Mouse (Mus musculus) cortical plate, adult 2 months (tissue): ENCODE measurements around the gene Flcn.

ENCODE experiments used
- CTCF ChIP-seq: fragments of 200-500 bp; IDR thresholded peaks from 2 replicates; pipeline ENCODE4 v1.5.1; 2011; ENCODE audit warnings: mild to moderate bottlenecking, control low read depth, low read length; ENCODE audit not compliant: insufficient read depth; ENCODE audit errors: extremely low read depth
- POLR2A ChIP-seq: fragments of 200-500 bp; IDR thresholded peaks from 2 replicates; pipeline ENCODE4 v1.6.1; 2011; ENCODE audit warnings: mild to moderate bottlenecking, low read length, control low read depth; ENCODE audit not compliant: insufficient read depth; ENCODE audit errors: extremely low read depth

DNA sequence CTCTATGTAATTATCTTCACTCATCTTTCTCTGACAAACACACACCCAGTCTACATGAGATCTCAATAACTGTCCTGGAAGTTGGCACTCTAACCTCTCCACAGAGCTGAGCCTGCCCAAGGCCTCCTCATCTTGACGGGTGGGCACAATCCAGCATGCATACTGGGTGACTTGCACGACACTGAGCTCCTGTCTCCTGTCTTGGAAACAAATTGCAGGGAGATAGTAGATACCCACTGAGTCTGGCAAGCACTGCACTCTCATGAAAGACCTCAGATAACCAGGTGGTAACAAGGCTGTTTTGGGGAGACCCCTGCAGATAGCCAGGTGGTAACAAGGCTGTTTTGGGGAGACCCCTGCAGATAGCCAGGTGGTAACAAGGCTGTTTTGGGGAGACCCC lies 37.5 kb downstream of the Flcn start:
- no peak for TF ChIP-seq POLR2A
- no peak for TF ChIP-seq CTCF
